Mouse (Mus musculus) liver, embryonic 14.5 days (tissue): ENCODE measurements around the gene Cul4a.

Source experiments
- CTCF ChIP-seq: IDR thresholded peaks from 2 replicates; pipeline ENCODE4 v1.5.1; 2016; ENCODE audit warnings: antibody characterized with exemption, low read depth, control low read depth
- EP300 ChIP-seq: IDR thresholded peaks from 2 replicates; pipeline ENCODE4 v1.6.1; 2016; ENCODE audit warnings: antibody characterized with exemption, low read depth

- TF ChIP-seq CTCF (no peak), EP300 (no peak)
Observed at GRCm38 (mm10) chr8:13197493-13197892, 92.1 kb downstream of the Cul4a start.
